Mouse (Mus musculus) kidney, embryonic 16.5 days (tissue): ENCODE measurements around the gene Bfsp1. TPM values are rescaled to one million over a fixed set of nuclear protein-coding genes. Genes with fewer than 3 reads are reported as not detected.

ENCODE experiments used
- ATAC-seq: fragments of 200-750 bp; cut with Nextera tagmentation; 2 replicates; pipeline ENCODE4 v1.8.0; 2017; ENCODE audit warnings: moderate TSS enrichment; ENCODE audit not compliant: low FRiP score, low TSS enrichment
- H3K27ac ChIP-seq: fragments of 300-500 bp; sonication (generic); 2 replicates; pipeline ENCODE4 v1.5.1; 2014; ENCODE audit warnings: low read length
- H3K27me3 ChIP-seq: fragments of 300-500 bp; sonication (generic); 2 replicates; pipeline ENCODE4 v1.6.1; 2014; ENCODE audit warnings: low read length, control low read depth, mixed read lengths; ENCODE audit not compliant: insufficient read depth
- H3K36me3 ChIP-seq: fragments of 300-500 bp; sonication (generic); 2 replicates; pipeline ENCODE4 v1.6.1; 2014; ENCODE audit warnings: low read length, control low read depth, mixed read lengths; ENCODE audit not compliant: insufficient read depth
- H3K4me1 ChIP-seq: fragments of 300-500 bp; sonication (generic); 2 replicates; pipeline ENCODE4 v1.6.1; 2014; ENCODE audit warnings: low read length, control low read depth, mixed read lengths; ENCODE audit not compliant: insufficient read depth
- H3K4me2 ChIP-seq: fragments of 300-500 bp; sonication (generic); replicated peaks from 2 replicates; pipeline ENCODE4 v1.6.1; 2014; ENCODE audit warnings: low read depth, low read length
- H3K4me3 ChIP-seq: fragments of 300-500 bp; sonication (generic); 2 replicates; pipeline ENCODE4 v1.5.1; 2014; ENCODE audit warnings: mild to moderate bottlenecking, low read length
- H3K9ac ChIP-seq: fragments of 300-500 bp; sonication (generic); replicated peaks from 2 replicates; pipeline ENCODE4 v1.6.1; 2014; ENCODE audit warnings: low read length
- H3K9me3 ChIP-seq: fragments of 300-500 bp; sonication (generic); 2 replicates; pipeline ENCODE4 v1.6.1; 2016; ENCODE audit warnings: low read length, control low read depth
- WGBS: fragments of 180-500 bp; shearing (Covaris S2); extraction: QIAGEN DNeasy Blood & Tissue Kit; methylation state at CpG from one replicate; pipeline ENCODE4 v1.1.7; 2014; 5-methylcytosine and 5-hydroxymethylcytosine counted together
- polyA plus RNA-seq: library from polyadenylated mRNA; unstranded; fragments of >200 nt; fragmentation: Nextera tagmentation; extraction: Ambion mirVana; gene quantifications from 2 replicates; pipeline ENCODE4 v1.2.1, GENCODE M21; 2015

The Bfsp1 gene
- polyA plus RNA-seq, 1 experiment from 2014 or later = 1.8 TPM

DNA sequence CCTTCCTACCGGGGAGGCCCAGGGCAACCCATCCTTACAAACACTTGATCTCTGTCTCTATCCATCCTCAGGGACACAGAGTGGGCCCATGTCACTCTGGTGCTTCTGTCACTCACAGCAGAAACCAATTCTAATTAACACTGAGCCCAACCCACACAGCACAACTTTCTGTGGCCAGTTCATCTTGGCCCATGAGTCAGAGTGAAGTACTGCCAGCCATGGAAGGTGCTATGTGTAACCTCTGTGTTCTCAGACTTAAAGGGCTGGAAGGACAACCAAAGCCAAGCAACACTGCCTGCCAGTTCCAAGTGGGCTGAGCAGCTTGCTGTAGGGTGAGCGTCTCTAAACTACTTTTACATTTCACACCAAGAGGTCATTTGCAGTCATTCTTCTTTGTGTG lies 3.8 kb downstream of the Bfsp1 start:
- no peak overlapping the region for H3K4me2 ChIP-seq
- no peak overlapping the region for H3K9ac ChIP-seq
- no peak overlapping the region for H3K4me3 ChIP-seq
- ATAC-seq = no peak
- 81% methylated on average over 2 of the region's 2 CpGs for WGBS
- H3K4me1 ChIP-seq = peaks cover 11% of the 10 kb centered on the region; the same call in 1 of the 2 replicates
- H3K36me3 ChIP-seq = no peaks in the 10 kb centered on the region
- H3K9me3 ChIP-seq = no peaks in the 10 kb centered on the region
- no peaks in the 10 kb centered on the region for H3K27me3 ChIP-seq
- H3K27ac ChIP-seq = no peak overlapping the region

DNA sequence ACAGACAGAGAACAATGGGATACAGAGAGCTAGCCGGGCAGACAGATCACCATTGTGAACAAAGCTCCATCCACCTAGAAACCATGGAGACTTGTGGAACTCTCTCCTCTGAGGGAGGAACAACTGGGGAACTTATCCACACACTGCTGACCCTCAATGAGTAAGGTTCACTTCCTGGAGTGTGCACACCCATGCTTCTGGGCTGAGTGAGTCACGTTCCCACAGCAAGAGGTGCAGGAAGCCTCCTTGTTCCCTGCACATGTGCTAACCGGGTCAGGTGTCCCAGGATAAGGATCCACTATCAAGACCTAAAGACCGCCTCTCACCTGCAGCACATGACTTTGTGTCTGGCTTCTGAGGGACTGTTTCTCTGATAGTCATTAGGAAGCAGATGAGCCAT lies 9.5 kb downstream of the Bfsp1 start:
- H3K27me3 ChIP-seq = no peaks in the 10 kb centered on the region
- no peak overlapping the region for H3K27ac ChIP-seq

DNA sequence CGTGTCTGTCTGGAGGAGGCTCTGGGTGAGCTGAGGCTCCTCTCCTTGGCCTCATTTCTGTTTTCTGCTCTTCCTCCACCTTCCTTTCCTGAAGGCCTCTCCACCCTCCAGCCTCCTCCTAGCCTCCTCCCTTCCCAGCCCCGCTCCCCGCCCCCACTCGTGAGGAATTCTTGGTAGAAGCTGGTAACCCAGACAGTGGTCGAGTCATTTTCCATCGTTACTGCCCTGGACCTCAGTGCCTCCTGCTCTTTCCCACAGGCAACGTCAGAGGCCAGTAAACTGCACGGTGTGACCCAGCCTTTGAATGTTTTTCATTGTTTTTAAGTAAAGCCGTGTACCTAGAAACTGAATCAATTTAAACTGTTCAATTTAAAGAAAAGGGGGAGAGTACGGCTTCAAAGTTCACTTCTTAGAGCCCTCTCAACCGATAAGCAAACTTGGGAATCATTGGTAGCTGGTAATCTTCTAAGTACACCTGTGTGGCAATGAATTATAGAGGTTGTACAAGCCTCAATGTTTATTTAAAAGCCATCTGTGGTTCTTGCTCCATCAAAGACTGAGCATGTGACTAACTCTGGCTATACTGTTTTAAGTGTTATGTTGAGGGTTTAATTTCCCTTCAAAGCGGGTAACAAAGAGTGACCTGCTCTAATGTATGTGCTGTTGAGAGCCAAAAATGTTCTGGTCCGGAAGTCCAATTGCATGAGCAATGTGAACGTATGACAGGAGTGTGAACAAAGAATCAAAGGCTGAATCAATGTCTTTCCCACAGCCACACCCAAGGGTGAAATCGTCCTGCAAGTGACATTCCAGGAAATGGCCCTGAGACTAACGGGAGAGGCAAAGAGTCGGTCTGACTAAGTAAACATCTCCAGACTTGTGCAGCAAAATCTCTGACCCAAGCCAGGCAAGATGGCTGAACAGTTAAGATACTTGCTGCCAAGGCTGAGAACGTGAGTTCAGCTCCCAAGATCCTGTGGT lies 10.4 kb downstream of the Bfsp1 start:
- Histone ChIP-seq H3K9me3 (no peaks in the 10 kb centered on the region), H3K27ac (no peak overlapping the region), H3K4me1 (no peaks in the 10 kb centered on the region), H3K9ac (no peak overlapping the region), H3K36me3 (no peaks in the 10 kb centered on the region), H3K4me2 (no peak overlapping the region), H3K4me3 (no peak overlapping the region), H3K27me3 (no peaks in the 10 kb centered on the region)
- 51% methylated on average over 18 of the region's 18 CpGs for WGBS
- ATAC-seq = no peak

More for the DNA sequence above, 9.5 kb downstream of the Bfsp1 start:
- no peak overlapping the region for H3K9ac ChIP-seq
- 75% methylated on average over 4 of the region's 4 CpGs for WGBS
- no peak overlapping the region for H3K4me3 ChIP-seq
- no peak overlapping the region for H3K4me2 ChIP-seq
- no peaks in the 10 kb centered on the region for H3K9me3 ChIP-seq
- H3K36me3 ChIP-seq = no peaks in the 10 kb centered on the region
- no peak for ATAC-seq
- H3K4me1 ChIP-seq = no peaks in the 10 kb centered on the region

DNA sequence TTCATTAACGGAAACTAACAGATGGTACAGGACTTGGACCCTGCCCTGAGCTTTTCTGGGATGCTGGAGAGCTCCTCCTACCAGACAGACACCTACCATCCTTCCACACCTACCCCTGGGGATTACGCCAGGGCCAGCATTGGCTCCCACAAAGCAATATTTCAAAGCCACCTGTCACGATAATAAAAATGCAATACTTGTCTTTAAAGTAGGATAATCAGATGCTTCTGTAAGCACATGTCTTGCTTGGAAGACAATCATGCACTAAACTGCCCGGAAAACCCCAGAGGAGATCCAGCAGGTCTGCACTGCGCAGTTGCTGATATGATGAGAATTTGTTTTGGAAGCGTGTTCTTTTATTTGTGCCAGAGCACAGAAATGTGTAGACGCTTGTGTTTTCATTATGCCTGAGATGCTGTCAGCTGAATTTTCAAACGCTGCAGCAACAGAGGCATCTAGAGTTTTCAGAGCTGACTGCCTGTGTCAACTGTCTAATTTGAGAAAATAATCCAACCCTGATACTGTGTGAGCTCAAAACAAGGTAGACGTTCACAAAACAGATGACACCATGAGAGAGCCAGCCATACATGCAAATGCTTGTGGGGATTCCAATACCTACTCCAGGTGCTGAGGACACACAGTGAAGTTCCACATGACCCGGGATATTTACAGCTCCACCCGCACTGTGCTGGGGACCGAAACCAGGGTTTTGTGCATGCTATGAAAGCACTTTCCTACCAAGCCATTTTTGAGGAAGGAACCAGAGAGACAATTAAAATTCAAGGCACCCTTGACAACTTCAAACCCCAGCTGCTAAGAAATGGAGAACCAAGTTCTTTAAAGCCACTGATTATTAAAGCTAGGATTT lies 11.4 kb downstream of the Bfsp1 start:
- ATAC-seq = no peak
- H3K27ac ChIP-seq = no peak overlapping the region

DNA sequence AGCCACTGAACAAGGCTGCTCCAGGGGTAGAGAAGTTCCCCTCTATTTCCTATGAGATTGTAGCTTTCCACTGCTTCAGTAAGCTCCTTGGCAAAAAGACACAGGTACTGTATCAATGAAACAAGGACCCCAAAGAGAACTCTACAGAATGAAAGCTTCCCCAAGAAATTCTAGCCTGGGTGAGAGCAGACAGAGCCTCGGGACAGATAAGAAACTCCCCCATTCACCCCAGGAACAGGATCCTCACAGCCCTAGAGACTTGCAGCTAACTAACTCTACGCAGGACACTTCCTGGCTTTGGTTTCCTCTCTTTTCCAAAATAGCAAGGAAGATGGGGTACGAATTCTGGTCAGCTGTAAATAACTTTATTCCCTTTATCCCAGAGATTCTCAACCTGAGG lies 15.7 kb downstream of the Bfsp1 start:
- Histone ChIP-seq H3K9me3 (no peaks in the 10 kb centered on the region), H3K27ac (no peak overlapping the region), H3K4me1 (0 out of 2 replicates have a peak, but pooled peaks cover 3% of the 10 kb centered on the region), H3K27me3 (no peaks in the 10 kb centered on the region), H3K4me3 (no peak overlapping the region), H3K36me3 (no peaks in the 10 kb centered on the region), H3K4me2 (no peak overlapping the region), H3K9ac (no peak overlapping the region)
- WGBS = 48% methylated on average over 3 of the region's 3 CpGs
- ATAC-seq = no peak

More for the DNA sequence above, 11.4 kb downstream of the Bfsp1 start:
- H3K9ac ChIP-seq = no peak overlapping the region
- 0 out of 2 replicates have a peak, but pooled peaks cover 3% of the 10 kb centered on the region for H3K4me1 ChIP-seq
- no peak overlapping the region for H3K4me2 ChIP-seq
- no peaks in the 10 kb centered on the region for H3K9me3 ChIP-seq
- H3K4me3 ChIP-seq = no peak overlapping the region
- no peaks in the 10 kb centered on the region for H3K36me3 ChIP-seq
- 83% methylated on average over 12 of the region's 12 CpGs for WGBS
- H3K27me3 ChIP-seq = no peaks in the 10 kb centered on the region

DNA sequence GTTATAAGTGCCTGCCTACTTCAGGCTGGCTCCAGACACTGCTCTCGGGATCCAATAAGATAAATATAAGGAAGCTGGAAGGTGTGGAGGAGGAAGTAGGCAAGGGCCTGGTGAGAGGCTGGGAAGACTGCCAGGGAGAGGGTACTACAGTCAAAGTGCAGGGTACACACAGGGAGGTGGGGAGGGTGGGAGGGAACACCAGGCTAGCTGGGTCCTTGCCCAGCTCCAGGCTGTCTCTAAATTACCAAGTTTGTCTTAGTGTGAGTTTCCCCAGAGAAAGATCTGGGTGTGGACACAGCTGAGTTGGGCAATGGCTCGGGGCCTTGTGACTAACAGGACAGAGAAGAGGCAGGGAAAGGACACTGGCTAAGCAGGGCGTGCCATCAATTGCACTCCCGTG lies 16.2 kb downstream of the Bfsp1 start:
- 0 out of 2 replicates have a peak, but pooled peaks cover 3% of the 10 kb centered on the region for H3K4me1 ChIP-seq
- no peaks in the 10 kb centered on the region for H3K36me3 ChIP-seq
- H3K27me3 ChIP-seq = no peaks in the 10 kb centered on the region
- H3K4me2 ChIP-seq = no peak overlapping the region
- H3K9me3 ChIP-seq = no peaks in the 10 kb centered on the region
- H3K4me3 ChIP-seq = no peak overlapping the region
- H3K9ac ChIP-seq = no peak overlapping the region
- 59% methylated on average over 4 of the region's 4 CpGs for WGBS
- H3K27ac ChIP-seq = no peak overlapping the region
- ATAC-seq = peak; percentile 43; the same call in 1 of the 2 replicates

DNA sequence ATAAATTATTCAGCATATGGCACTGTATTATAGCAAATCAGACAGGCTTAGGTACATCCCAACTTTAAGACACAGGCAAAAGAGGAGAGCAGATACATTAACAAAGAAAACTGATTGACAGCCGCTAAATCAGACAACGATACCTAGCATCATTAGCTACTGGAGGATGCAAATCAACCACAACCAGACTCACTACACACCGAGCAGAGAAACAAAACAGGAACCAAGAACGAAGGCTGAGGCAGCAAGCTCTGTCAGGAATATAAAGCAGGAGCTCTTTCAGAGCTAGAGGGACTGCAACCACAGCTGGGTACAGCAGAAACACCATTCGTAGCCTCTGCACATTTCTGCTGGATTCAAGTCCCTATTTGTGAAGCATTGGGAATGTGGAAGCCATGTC lies 18.2 kb downstream of the Bfsp1 start:
- 0 out of 2 replicates have a peak, but pooled peaks cover 3% of the 10 kb centered on the region for H3K4me1 ChIP-seq
- 81% methylated on average over 5 of the region's 5 CpGs for WGBS
- no peaks in the 10 kb centered on the region for H3K27me3 ChIP-seq
- no peaks in the 10 kb centered on the region for H3K36me3 ChIP-seq
- ATAC-seq = no peak
- H3K9ac ChIP-seq = no peak overlapping the region
- H3K4me2 ChIP-seq = no peak overlapping the region
- no peak overlapping the region for H3K4me3 ChIP-seq
- H3K27ac ChIP-seq = no peak overlapping the region
- H3K9me3 ChIP-seq = no peaks in the 10 kb centered on the region

DNA sequence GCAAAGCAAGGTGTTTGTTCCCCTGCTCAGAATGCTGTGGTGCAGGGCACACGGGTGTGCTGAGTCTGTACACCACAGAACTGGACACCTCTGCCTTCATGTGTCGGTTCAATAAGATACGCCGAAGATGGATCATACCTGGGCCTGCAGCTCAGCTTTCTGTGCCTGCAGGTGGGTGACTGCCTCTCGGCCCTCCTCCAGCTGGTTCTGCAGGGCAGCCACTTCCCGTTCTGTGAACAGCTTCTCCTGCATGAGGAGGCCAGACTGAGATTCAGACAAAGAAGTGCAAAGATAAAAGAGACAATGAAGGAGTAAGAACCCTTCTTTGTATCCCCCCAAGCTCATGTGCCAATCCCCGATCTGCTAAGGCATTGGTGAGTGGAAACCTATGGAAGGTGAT lies 21.4 kb downstream of the Bfsp1 start:
- Histone ChIP-seq H3K4me3 (no peak overlapping the region), H3K27ac (no peak overlapping the region), H3K36me3 (no peaks in the 10 kb centered on the region), H3K9ac (no peak overlapping the region), H3K27me3 (no peaks in the 10 kb centered on the region), H3K4me1 (peaks cover 4% of the 10 kb centered on the region; the same call in 1 of the 2 replicates), H3K4me2 (no peak overlapping the region), H3K9me3 (no peaks in the 10 kb centered on the region)
- 86% methylated on average over 7 of the region's 7 CpGs for WGBS
- ATAC-seq = no peak

DNA sequence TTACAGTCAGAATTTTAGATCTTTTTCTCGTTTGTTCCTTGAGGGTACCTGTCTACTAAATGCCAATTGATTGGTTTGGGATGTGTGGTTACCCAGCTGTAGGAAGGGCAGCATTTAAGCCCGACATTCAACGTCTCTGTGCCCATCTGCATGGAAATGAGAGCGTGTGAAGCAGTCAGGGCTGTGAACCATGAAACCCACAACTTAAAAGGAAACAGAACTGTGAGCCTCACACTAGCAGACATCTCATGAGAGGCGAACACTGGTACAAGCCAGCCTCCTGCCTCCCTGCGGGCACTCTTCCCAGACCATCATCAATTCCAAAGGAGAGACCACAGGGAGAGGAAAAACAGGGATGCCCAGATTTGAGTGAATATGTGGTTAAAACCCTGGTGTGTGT lies 22.1 kb downstream of the Bfsp1 start:
- H3K4me1 ChIP-seq = peaks cover 4% of the 10 kb centered on the region; the same call in 1 of the 2 replicates
- WGBS = 70% methylated on average over 6 of the region's 6 CpGs
- no peak for ATAC-seq
- no peaks in the 10 kb centered on the region for H3K9me3 ChIP-seq
- no peaks in the 10 kb centered on the region for H3K27me3 ChIP-seq
- no peak overlapping the region for H3K27ac ChIP-seq
- no peak overlapping the region for H3K4me3 ChIP-seq
- H3K36me3 ChIP-seq = no peaks in the 10 kb centered on the region
- H3K4me2 ChIP-seq = no peak overlapping the region
- no peak overlapping the region for H3K9ac ChIP-seq
